Mouse (Mus musculus): ENCODE data around the gene Klra7.
"Not testable (repeated sequence)": the region's sequence is repeated elsewhere in the genome, so short reads cannot be mapped to it uniquely, and the experiment has no call there.

DNA sequence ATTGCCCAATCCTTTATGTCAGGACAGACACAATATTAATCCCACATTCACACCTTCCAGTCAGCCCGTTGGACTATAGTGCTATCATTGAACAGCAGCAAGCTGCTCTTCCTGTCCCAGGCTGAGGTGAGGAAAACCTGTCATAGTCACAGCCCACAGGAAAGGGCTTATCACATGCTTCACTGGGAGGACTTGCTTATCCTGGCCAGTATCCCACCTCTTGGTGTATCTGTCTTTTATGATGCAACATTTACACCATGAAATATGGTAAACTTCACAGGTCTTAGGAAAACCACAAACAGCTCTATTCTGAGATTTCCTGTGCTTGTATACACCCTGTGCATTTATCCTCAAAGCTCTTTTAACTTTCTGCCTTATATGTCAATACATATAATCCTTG is 35.7 kb downstream of the Klra7 start:
- TF ChIP-seq CTCF (IDR thresholded peaks at IDR 0.05; ENCODE audit: low read depth, low read length); POLR2A (IDR thresholded peaks at IDR 0.05; ENCODE audit: borderline replicate concordance, low read depth, low read length): not testable (repeated sequence)
